8 mouse cellular contexts compared by ENCODE assay signal in the genomic region with DNA sequence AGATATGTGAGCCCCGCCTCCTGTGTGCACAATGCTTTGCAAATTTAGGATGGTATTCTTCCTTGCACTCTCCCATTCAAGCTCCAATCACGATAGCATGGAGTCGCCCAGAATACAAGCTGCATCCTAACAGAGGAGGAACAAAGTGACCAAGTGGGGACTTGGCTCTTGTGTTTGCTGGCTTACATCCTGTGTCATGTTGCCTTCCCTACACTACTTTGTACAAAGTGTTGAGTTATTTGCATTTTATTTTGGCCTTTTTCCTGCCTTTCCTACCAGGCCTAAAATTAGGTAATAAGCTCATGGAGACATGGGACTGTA.
DNase-seq lines count a peak whose midpoint lies in the region; ATAC-seq and TF ChIP-seq lines count a peak whose summit lies in the region.

No protein-coding gene starts in this region.

- no peak overlapping the region for H3K9ac ChIP-seq in liver, embryonic 13.5 days
- H3K9ac ChIP-seq in stomach, postnatal 0 days (ENCODE audit: low read length), result no peak overlapping the region

- H3K4me1 ChIP-seq in heart, embryonic 10.5 days, result peaks cover 33% of the 10 kb centered on the region
- peaks cover 20% of the 10 kb centered on the region for H3K4me1 ChIP-seq in liver, embryonic 13.5 days (replicated peaks)
- no peaks in the 10 kb centered on the region for H3K4me1 ChIP-seq in stomach, postnatal 0 days (replicated peaks; ENCODE audit: control insufficient read depth, insufficient read depth)

- H3K4me2 ChIP-seq in liver, embryonic 13.5 days, result peak overlapping the region; percentile 62
- peak overlapping the region; percentile 60 for H3K4me2 ChIP-seq in stomach, postnatal 0 days (replicated peaks; ENCODE audit: low read depth)

- H3K9me3 ChIP-seq in heart, embryonic 10.5 days, result no peaks in the 10 kb centered on the region
- no peaks in the 10 kb centered on the region for H3K9me3 ChIP-seq in liver, embryonic 13.5 days (replicated peaks)
- H3K9me3 ChIP-seq in stomach, postnatal 0 days (ENCODE audit: control insufficient read depth, low read length), result no peaks in the 10 kb centered on the region

- no peak for ATAC-seq in liver, embryonic 13.5 days (ENCODE audit: low read depth)
- ATAC-seq in stomach, postnatal 0 days (ENCODE audit: low FRiP score, low TSS enrichment), result no peak

- no peak overlapping the region for H3K27ac ChIP-seq in heart, embryonic 10.5 days
- no peak overlapping the region for H3K27ac ChIP-seq in liver, embryonic 13.5 days
- H3K27ac ChIP-seq in stomach, postnatal 0 days (replicated peaks), result no peak overlapping the region

- no peaks in the 10 kb centered on the region for H3K36me3 ChIP-seq in heart, embryonic 10.5 days
- no peaks in the 10 kb centered on the region for H3K36me3 ChIP-seq in liver, embryonic 13.5 days
- H3K36me3 ChIP-seq in stomach, postnatal 0 days (ENCODE audit: control insufficient read depth, insufficient read depth, low read length), result no peaks in the 10 kb centered on the region

- TF ChIP-seq CTCF in stomach, postnatal 0 days (IDR thresholded peaks at IDR 0.05; ENCODE audit: low read depth), result no peak

- WGBS in heart, embryonic 10.5 days, result 19% methylated on average over 3 of the region's 3 CpGs
- WGBS in liver, embryonic 13.5 days (ENCODE audit: insufficient replicate concordance), result 26% methylated on average over 3 of the region's 3 CpGs
- WGBS in stomach, postnatal 0 days, result 31% methylated on average over 3 of the region's 3 CpGs

- peak overlapping the region; percentile 61 for H3K4me3 ChIP-seq in heart, embryonic 10.5 days
- peak overlapping the region; percentile 30; the same call in 1 of the 2 replicates for H3K4me3 ChIP-seq in liver, embryonic 13.5 days (replicated peaks)
- H3K4me3 ChIP-seq in stomach, postnatal 0 days (ENCODE audit: low read depth, low read length), result peak overlapping the region; percentile 30

- H3K27me3 ChIP-seq in heart, embryonic 10.5 days (ENCODE audit: insufficient read depth, poor library complexity, severe bottlenecking), result peaks cover 10% of the 10 kb centered on the region; the same call in 1 of the 2 replicates
- H3K27me3 ChIP-seq in liver, embryonic 13.5 days, result peaks cover 46% of the 10 kb centered on the region
- no peaks in the 10 kb centered on the region for H3K27me3 ChIP-seq in stomach, postnatal 0 days (ENCODE audit: control insufficient read depth, insufficient read depth, low read length)

- no peak for DNase-seq in heart, embryonic 10.5 days (ENCODE audit: low spot score)
- no peak for DNase-seq in heart, adult 18-20 months
- peak; percentile 7 for DNase-seq in thymus, postnatal 0 days (ENCODE audit: low spot score)
- no peak for DNase-seq in thymus, postnatal 10 days (ENCODE audit: low spot score in 2 of 2)
- DNase-seq in liver, embryonic 13.5 days, result no peak
- no peak for DNase-seq in stomach, postnatal 0 days (ENCODE audit: low spot score)
- no peak for DNase-seq in ovary, postnatal 14 days (ENCODE audit: low spot score)
- DNase-seq in kidney, postnatal 25 days, result no peak

- no peak for TF ChIP-seq EP300 in stomach, postnatal 0 days (optimal IDR thresholded peaks at IDR 0.05)
